Mouse (Mus musculus) neutrophil, adult 5-6 weeks (primary cell): Measurements from ENCODE around the gene Gtf3c1. TPM values are rescaled to one million over a fixed set of nuclear protein-coding genes. Genes with fewer than 3 reads are reported as not detected.
A peak's percentile ranks its signal among the peaks of the same experiment; 100 is the strongest.

Source experiments
- ATAC-seq: fragments of 151-379, 151-347 bp; 2 replicates; pipeline ENCODE4 v1.8.0; 2017; ENCODE audit warnings: mild to moderate bottlenecking, moderate TSS enrichment; ENCODE audit not compliant: insufficient number of reproducible peaks, poor library complexity, low FRiP score, severe bottlenecking; ENCODE audit errors: extremely low read depth
- total RNA-seq: library from RNA; stranded (forward); fragments of 200-1000 nt; gene quantifications from 2 replicates; pipeline ENCODE4 v1.2.3, GENCODE M21; 2017

The Gtf3c1 gene
- total RNA-seq, 1 experiment from 2014 or later = 53.5 TPM

- ATAC-seq = no peak
Observed at GRCm38 (mm10) chr7:125630989-125631388, 76.6 kb downstream of the Gtf3c1 start.

- peak; percentile 86 for ATAC-seq
Observed at GRCm38 (mm10) chr7:125630317-125630716, 77.3 kb downstream of the Gtf3c1 start.

- ATAC-seq = no peak
Observed at GRCm38 (mm10) chr7:125625829-125626228, 81.8 kb downstream of the Gtf3c1 start.

GRCm38 (mm10) chr7:125625219-125625618 lies 82.4 kb downstream of the Gtf3c1 start:
- ATAC-seq = no peak

- no peak for ATAC-seq
Observed at GRCm38 (mm10) chr7:125622741-125623685, 84.6 kb downstream of the Gtf3c1 start.

- ATAC-seq = peak; percentile 38; the same call in 1 of the 2 replicates
Observed at GRCm38 (mm10) chr7:125620077-125620476, 87.5 kb downstream of the Gtf3c1 start.

- ATAC-seq = no peak
Observed at GRCm38 (mm10) chr7:125618016-125618415, 89.6 kb downstream of the Gtf3c1 start.

GRCm38 (mm10) chr7:125615453-125615852 lies 92.1 kb downstream of the Gtf3c1 start:
- ATAC-seq = no peak

- ATAC-seq = no peak
Observed at GRCm38 (mm10) chr7:125613579-125613978, 94.0 kb downstream of the Gtf3c1 start.

- ATAC-seq = no peak
Observed at GRCm38 (mm10) chr7:125608183-125608688, 99.3 kb downstream of the Gtf3c1 start.

GRCm38 (mm10) chr7:125607384-125608182 lies 100.0 kb downstream of the Gtf3c1 start:
- ATAC-seq = peak; percentile 27; the same call in 1 of the 2 replicates

GRCm38 (mm10) chr7:125606265-125607164 lies 101.1 kb downstream of the Gtf3c1 start:
- no peak for ATAC-seq

GRCm38 (mm10) chr7:125605725-125606139 lies 101.8 kb downstream of the Gtf3c1 start:
- no peak for ATAC-seq

- no peak for ATAC-seq
Observed at GRCm38 (mm10) chr7:125604362-125605319, 102.9 kb downstream of the Gtf3c1 start.

GRCm38 (mm10) chr7:125603185-125603631 lies 104.4 kb downstream of the Gtf3c1 start, which contains the start of gene Il21r:
Il21r (plus strand) TSS chr7:125603429.
- ATAC-seq = peak; percentile 46

GRCm38 (mm10) chr7:125601821-125602448 lies 105.6 kb downstream of the Gtf3c1 start:
- no peak for ATAC-seq

GRCm38 (mm10) chr7:125601280-125601670 lies 106.3 kb downstream of the Gtf3c1 start:
- ATAC-seq = no peak
